Mouse (Mus musculus) lung, postnatal 0 days (tissue): ENCODE measurements around the gene Tmprss11f.

Experiments used
- CTCF ChIP-seq: IDR thresholded peaks from 2 replicates; pipeline ENCODE4 v1.5.1; 2016; ENCODE audit warnings: antibody characterized with exemption, mild to moderate bottlenecking
- EP300 ChIP-seq: IDR thresholded peaks from 2 replicates; pipeline ENCODE4 v1.6.1; 2016; ENCODE audit warnings: antibody characterized with exemption, mild to moderate bottlenecking, control low read depth

GRCm38 (mm10) chr5:86621778-86622177 lies 10.4 kb downstream of the Tmprss11f start:
- TF ChIP-seq EP300 (no peak), CTCF (no peak)
